Mouse (Mus musculus) C2C12 (cell line): Measurements from ENCODE around the gene Cnot4.

Experiments used
- CEBPB ChIP-seq: IDR thresholded peaks from one replicate; pipeline ENCODE4 v1.6.1; 2011; ENCODE audit warnings: low read depth, mild to moderate bottlenecking, control low read depth, moderate library complexity
- CTCF ChIP-seq: IDR thresholded peaks from one replicate; pipeline ENCODE4 v1.5.1; 2011; ENCODE audit not compliant: control insufficient read depth, insufficient read depth, insufficient read length
- FOSL1 ChIP-seq: IDR thresholded peaks from one replicate; pipeline ENCODE4 v1.8.0; 2011; ENCODE audit warnings: mild to moderate bottlenecking, low read length; ENCODE audit not compliant: poor library complexity, insufficient read depth, severe bottlenecking
- MAX ChIP-seq: IDR thresholded peaks from one replicate; pipeline ENCODE4 v1.6.1; 2011; ENCODE audit warnings: mild to moderate bottlenecking, control low read depth
- MYOG ChIP-seq: IDR thresholded peaks from one replicate; pipeline ENCODE4 v1.6.1; 2011; ENCODE audit not compliant: control insufficient read depth, insufficient read length; ENCODE audit errors: extremely low read depth
- USF1 ChIP-seq: IDR thresholded peaks from one replicate; pipeline ENCODE4 v1.6.1; 2011; ENCODE audit warnings: low read depth, mild to moderate bottlenecking, control low read depth, moderate library complexity

- TF ChIP-seq CTCF = no peak
- TF ChIP-seq MYOG = no peak
- no peak for TF ChIP-seq USF1
- peak; percentile 63 for TF ChIP-seq MAX
- TF ChIP-seq CEBPB = no peak
- TF ChIP-seq FOSL1 = no peak
Observed at GRCm38 (mm10) chr6:34994692-34995091, 138.8 kb downstream of the Cnot4 start.
